Mouse (Mus musculus): ENCODE data around the gene Gm49321. TPM values are rescaled to one million over a fixed set of nuclear protein-coding genes. Genes with fewer than 3 reads are reported as not detected.

Gene Gm49321
- polyA plus RNA-seq, 1 experiment = not detected

DNA sequence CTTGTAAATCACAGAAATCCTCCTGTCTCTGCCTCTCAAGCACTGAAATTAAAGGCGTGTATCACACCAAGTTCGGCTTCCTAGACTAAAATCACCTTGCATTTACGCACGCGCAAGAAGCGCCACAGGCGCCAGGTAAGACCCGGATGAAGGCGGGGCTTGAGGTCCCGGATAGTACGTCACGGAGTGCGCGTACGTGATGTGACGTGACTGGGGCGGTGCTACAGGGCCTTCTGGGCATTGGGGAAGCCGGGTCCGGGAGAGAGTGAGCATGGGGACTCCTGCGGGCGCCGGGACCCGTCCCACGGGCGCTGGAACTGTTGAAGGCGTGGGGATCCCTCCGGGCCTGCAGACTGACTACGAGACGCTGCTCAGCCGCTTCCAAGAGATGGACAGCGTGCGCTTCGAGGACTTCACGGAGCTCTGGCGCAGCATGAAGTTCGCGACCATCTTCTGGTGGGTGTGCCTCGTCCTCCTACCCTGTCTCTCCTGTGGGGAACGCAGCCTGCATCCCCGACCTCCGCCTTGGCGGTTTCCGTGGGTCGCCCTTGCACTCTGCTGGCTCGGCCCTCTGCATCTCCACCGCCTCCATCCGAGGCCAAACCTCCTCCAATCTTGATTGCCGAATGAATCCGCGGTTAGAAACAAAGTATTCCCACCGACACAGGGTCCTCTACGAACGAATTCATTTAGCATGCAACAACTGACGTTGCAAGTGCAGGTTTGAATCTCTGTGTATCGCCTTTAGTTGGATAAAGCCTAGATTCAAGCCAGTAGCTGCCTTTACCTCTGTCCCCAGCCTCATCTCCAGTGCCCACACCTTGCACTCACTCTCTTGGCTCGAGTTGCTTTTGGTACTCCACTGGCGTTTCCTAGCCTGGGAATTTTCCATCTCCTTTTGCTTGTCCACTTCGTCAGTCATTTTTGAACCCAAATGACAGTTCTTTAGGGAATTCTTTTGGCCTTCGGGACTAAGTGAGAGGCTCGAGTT lies 27.1 kb downstream of the Gm49321 start, which contains the start of gene Snapc1:
Gene Snapc1, plus strand, starts transcription at position 191 of the 991 bp plus-strand sequence.
- H3K79me2 ChIP-seq (ENCODE audit: control insufficient read depth, insufficient read depth) = peaks cover 30% of the 10 kb centered on the region
- peak within 1 kb of the TSS; percentile 82 for H3ac ChIP-seq (ENCODE audit: control insufficient read depth, insufficient read length)
- peaks cover 11% of the 10 kb centered on the region for H3K36me3 ChIP-seq (ENCODE audit: control insufficient read depth, insufficient read depth)
- no peak for TF ChIP-seq MYOD1 (IDR thresholded peaks at IDR 0.05; ENCODE audit: control insufficient read depth in 1 of 3, insufficient read length in 2 of 3, low read depth in 2 of 3)
- TF ChIP-seq SRF (IDR thresholded peaks at IDR 0.05; ENCODE audit: control insufficient read depth, insufficient read length, low read depth) = peak; percentile 72
- peak in 1 of 3 experiments; percentile 20 for TF ChIP-seq MYOG (IDR thresholded peaks at IDR 0.05; ENCODE audit: control insufficient read depth in 1 of 3, insufficient read depth in 1 of 3, insufficient read length in 2 of 3, low read depth in 2 of 3)
- TF ChIP-seq TCF12 (IDR thresholded peaks at IDR 0.05; ENCODE audit: insufficient read depth, poor library complexity, severe bottlenecking) = no peak
- TF ChIP-seq POLR2A (IDR thresholded peaks at IDR 0.05; ENCODE audit: insufficient read length, low read depth) = peak; percentile 79
- TF ChIP-seq USF1 (IDR thresholded peaks at IDR 0.05; ENCODE audit: low read depth) = no peak
- TF ChIP-seq TCF3 (IDR thresholded peaks at IDR 0.05; ENCODE audit: insufficient read length, low read depth) = no peak
- no peak for TF ChIP-seq REST (IDR thresholded peaks at IDR 0.05; ENCODE audit: insufficient read depth, insufficient read length)
- no peak for TF ChIP-seq CEBPB (IDR thresholded peaks at IDR 0.05; ENCODE audit: insufficient read depth, poor library complexity, severe bottlenecking)
- no peak for TF ChIP-seq E2F4 (IDR thresholded peaks at IDR 0.05; ENCODE audit: insufficient read depth)
- TF ChIP-seq POLR2AphosphoS2 (IDR thresholded peaks at IDR 0.05; ENCODE audit: insufficient read length, low read depth) = peak; percentile 75
- TF ChIP-seq MAX (IDR thresholded peaks at IDR 0.05; ENCODE audit: low read depth) = no peak
- no peaks in the 10 kb centered on the region for H3K27me3 ChIP-seq (ENCODE audit: control insufficient read depth, insufficient read depth, insufficient read length)
- H3K4me2 ChIP-seq (ENCODE audit: low read depth) = peak within 1 kb of the TSS; percentile 81
- H3K4me3 ChIP-seq = peak within 1 kb of the TSS; percentile 92

DNA sequence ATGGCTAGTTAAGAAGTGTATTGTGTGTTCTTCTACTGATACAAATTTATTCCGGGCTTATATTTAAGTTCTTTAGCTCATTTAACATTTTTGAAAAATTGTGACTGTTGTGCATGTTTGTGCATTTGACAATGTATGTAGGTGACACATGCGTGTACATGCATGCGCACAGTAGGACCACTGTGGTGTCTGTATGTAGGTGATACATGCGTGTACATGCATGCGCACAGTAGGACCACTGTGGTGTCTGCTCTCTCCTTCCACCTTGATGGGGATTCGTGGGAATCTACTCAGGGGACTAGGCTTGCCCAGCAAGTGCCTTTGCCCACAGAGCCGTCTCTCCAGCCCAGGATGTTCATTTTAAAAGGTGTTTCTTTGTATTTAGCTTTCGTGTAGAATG lies 31.7 kb downstream of the Gm49321 start:
- Histone ChIP-seq H3K4me3 (no peak overlapping the region), H3ac (ENCODE audit: control insufficient read depth, insufficient read length) (no peak overlapping the region), H3K27me3 (ENCODE audit: control insufficient read depth, insufficient read depth, insufficient read length) (no peaks in the 10 kb centered on the region), H3K36me3 (ENCODE audit: control insufficient read depth, insufficient read depth) (peaks cover 45% of the 10 kb centered on the region), H3K4me2 (ENCODE audit: low read depth) (no peak overlapping the region), H3K79me2 (ENCODE audit: control insufficient read depth, insufficient read depth) (peaks cover 30% of the 10 kb centered on the region)
- no peak for TF ChIP-seq SRF (IDR thresholded peaks at IDR 0.05; ENCODE audit: control insufficient read depth, insufficient read length, low read depth)
- no peak for TF ChIP-seq USF1 (IDR thresholded peaks at IDR 0.05; ENCODE audit: low read depth)
- TF ChIP-seq TCF3 (IDR thresholded peaks at IDR 0.05; ENCODE audit: insufficient read length, low read depth) = no peak
- TF ChIP-seq TCF12 (IDR thresholded peaks at IDR 0.05; ENCODE audit: insufficient read depth, poor library complexity, severe bottlenecking) = no peak
- TF ChIP-seq CEBPB (IDR thresholded peaks at IDR 0.05; ENCODE audit: insufficient read depth, poor library complexity, severe bottlenecking) = no peak
- no peak for TF ChIP-seq POLR2AphosphoS2 (IDR thresholded peaks at IDR 0.05; ENCODE audit: insufficient read length, low read depth)
- TF ChIP-seq MAX (IDR thresholded peaks at IDR 0.05; ENCODE audit: low read depth) = no peak
- no peak for TF ChIP-seq MYOD1 (IDR thresholded peaks at IDR 0.05; ENCODE audit: control insufficient read depth in 1 of 3, insufficient read length in 2 of 3, low read depth in 2 of 3)
- TF ChIP-seq REST (IDR thresholded peaks at IDR 0.05; ENCODE audit: insufficient read depth, insufficient read length) = no peak
- TF ChIP-seq POLR2A (IDR thresholded peaks at IDR 0.05; ENCODE audit: insufficient read length, low read depth) = no peak
- no peak for TF ChIP-seq MYOG (IDR thresholded peaks at IDR 0.05; ENCODE audit: control insufficient read depth in 1 of 3, insufficient read depth in 1 of 3, insufficient read length in 2 of 3, low read depth in 2 of 3)
- no peak for TF ChIP-seq E2F4 (IDR thresholded peaks at IDR 0.05; ENCODE audit: insufficient read depth)

DNA sequence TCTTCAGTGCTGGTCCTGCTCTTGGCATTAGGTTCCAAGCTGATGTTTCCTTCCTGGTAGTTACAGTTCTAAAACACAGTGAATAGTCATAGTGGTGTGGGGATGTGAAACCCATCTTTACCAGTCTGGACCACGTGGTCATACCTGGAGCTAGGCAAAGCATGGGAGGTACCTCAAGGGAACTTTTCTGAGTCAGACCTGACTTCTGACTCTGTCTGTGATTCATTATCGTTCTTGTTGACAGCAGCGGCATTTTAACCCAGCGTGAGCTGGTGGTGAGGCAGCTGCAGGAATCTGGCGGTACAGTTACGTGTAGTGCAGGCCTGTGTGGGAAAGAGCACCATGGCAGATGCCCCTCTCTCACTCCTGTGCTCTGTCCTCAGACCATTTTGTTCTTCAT lies 37.1 kb downstream of the Gm49321 start:
- no peak overlapping the region for H3K4me3 ChIP-seq
- H3K79me2 ChIP-seq (ENCODE audit: control insufficient read depth, insufficient read depth) = no peaks in the 10 kb centered on the region
- H3K27me3 ChIP-seq (ENCODE audit: control insufficient read depth, insufficient read depth, insufficient read length) = no peaks in the 10 kb centered on the region
- H3K4me2 ChIP-seq (ENCODE audit: low read depth) = no peak overlapping the region
- H3K36me3 ChIP-seq (ENCODE audit: control insufficient read depth, insufficient read depth) = peaks cover 61% of the 10 kb centered on the region
- H3ac ChIP-seq (ENCODE audit: control insufficient read depth, insufficient read length) = no peak overlapping the region
- TF ChIP-seq SRF (IDR thresholded peaks at IDR 0.05; ENCODE audit: control insufficient read depth, insufficient read length, low read depth) (no peak), TCF12 (IDR thresholded peaks at IDR 0.05; ENCODE audit: insufficient read depth, poor library complexity, severe bottlenecking) (no peak), TCF3 (IDR thresholded peaks at IDR 0.05; ENCODE audit: insufficient read length, low read depth) (no peak), MYOG (IDR thresholded peaks at IDR 0.05; ENCODE audit: control insufficient read depth in 1 of 3, insufficient read depth in 1 of 3, insufficient read length in 2 of 3, low read depth in 2 of 3) (no peak), REST (IDR thresholded peaks at IDR 0.05; ENCODE audit: insufficient read depth, insufficient read length) (no peak), CEBPB (IDR thresholded peaks at IDR 0.05; ENCODE audit: insufficient read depth, poor library complexity, severe bottlenecking) (no peak), POLR2AphosphoS2 (IDR thresholded peaks at IDR 0.05; ENCODE audit: insufficient read length, low read depth) (no peak), USF1 (IDR thresholded peaks at IDR 0.05; ENCODE audit: low read depth) (no peak), POLR2A (IDR thresholded peaks at IDR 0.05; ENCODE audit: insufficient read length, low read depth) (no peak), E2F4 (IDR thresholded peaks at IDR 0.05; ENCODE audit: insufficient read depth) (no peak), MYOD1 (IDR thresholded peaks at IDR 0.05; ENCODE audit: control insufficient read depth in 1 of 3, insufficient read length in 2 of 3, low read depth in 2 of 3) (no peak), MAX (IDR thresholded peaks at IDR 0.05; ENCODE audit: low read depth) (no peak)

DNA sequence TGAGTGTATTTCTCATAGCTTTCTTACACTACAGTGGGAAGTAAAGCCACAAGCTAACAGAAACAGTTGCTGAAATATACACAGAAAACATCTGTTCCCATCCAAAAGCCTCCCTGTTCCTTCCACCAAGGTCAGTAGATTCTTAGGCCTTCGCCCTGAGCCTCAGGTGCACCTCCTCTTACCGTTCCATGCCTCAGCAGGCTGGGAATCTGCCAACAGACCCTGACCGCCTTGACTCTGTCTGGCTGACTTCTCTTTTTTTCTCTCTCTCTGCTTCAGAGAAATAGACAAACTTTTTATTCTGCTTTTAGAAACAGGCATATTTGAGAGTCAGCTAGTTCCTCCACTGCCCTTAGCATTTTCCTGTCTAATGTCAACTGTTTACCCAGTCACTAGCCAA lies 40.7 kb downstream of the Gm49321 start:
- H3K79me2 ChIP-seq (ENCODE audit: control insufficient read depth, insufficient read depth) = no peaks in the 10 kb centered on the region
- H3K27me3 ChIP-seq (ENCODE audit: control insufficient read depth, insufficient read depth, insufficient read length) = no peaks in the 10 kb centered on the region
- TF ChIP-seq POLR2A (IDR thresholded peaks at IDR 0.05; ENCODE audit: insufficient read length, low read depth) = no peak
- no peak for TF ChIP-seq TCF3 (IDR thresholded peaks at IDR 0.05; ENCODE audit: insufficient read length, low read depth)
- TF ChIP-seq USF1 (IDR thresholded peaks at IDR 0.05; ENCODE audit: low read depth) = no peak
- TF ChIP-seq SRF (IDR thresholded peaks at IDR 0.05; ENCODE audit: control insufficient read depth, insufficient read length, low read depth) = no peak
- TF ChIP-seq CEBPB (IDR thresholded peaks at IDR 0.05; ENCODE audit: insufficient read depth, poor library complexity, severe bottlenecking) = no peak
- TF ChIP-seq MYOD1 (IDR thresholded peaks at IDR 0.05; ENCODE audit: control insufficient read depth in 1 of 3, insufficient read length in 2 of 3, low read depth in 2 of 3) = no peak
- TF ChIP-seq MAX (IDR thresholded peaks at IDR 0.05; ENCODE audit: low read depth) = no peak
- TF ChIP-seq TCF12 (IDR thresholded peaks at IDR 0.05; ENCODE audit: insufficient read depth, poor library complexity, severe bottlenecking) = no peak
- no peak for TF ChIP-seq REST (IDR thresholded peaks at IDR 0.05; ENCODE audit: insufficient read depth, insufficient read length)
- TF ChIP-seq POLR2AphosphoS2 (IDR thresholded peaks at IDR 0.05; ENCODE audit: insufficient read length, low read depth) = no peak
- no peak for TF ChIP-seq E2F4 (IDR thresholded peaks at IDR 0.05; ENCODE audit: insufficient read depth)
- TF ChIP-seq MYOG (IDR thresholded peaks at IDR 0.05; ENCODE audit: control insufficient read depth in 1 of 3, insufficient read depth in 1 of 3, insufficient read length in 2 of 3, low read depth in 2 of 3) = no peak
- no peak overlapping the region for H3ac ChIP-seq (ENCODE audit: control insufficient read depth, insufficient read length)
- H3K36me3 ChIP-seq (ENCODE audit: control insufficient read depth, insufficient read depth) = peaks cover 61% of the 10 kb centered on the region
- H3K4me3 ChIP-seq = no peak overlapping the region
- H3K4me2 ChIP-seq (ENCODE audit: low read depth) = no peak overlapping the region

Data from myocyte (in vitro differentiated cells).